Mouse (Mus musculus) stomach, embryonic 15.5 days (tissue): ENCODE results near the gene Msi2. TPM values are rescaled to one million over a fixed set of nuclear protein-coding genes. Genes with fewer than 3 reads are reported as not detected.
A peak's percentile ranks its signal among the peaks of the same experiment; 100 is the strongest.

Source experiments
- ATAC-seq: fragments of 200-750 bp; cut with Nextera tagmentation; 2 replicates; pipeline ENCODE4 v1.8.0; 2017; ENCODE audit warnings: low read depth, moderate number of reproducible peaks, moderate TSS enrichment; ENCODE audit not compliant: insufficient read depth, low FRiP score
- H3K27ac ChIP-seq: fragments of 300-500 bp; sonication (generic); 2 replicates; pipeline ENCODE4 v1.5.1; 2015; ENCODE audit warnings: mild to moderate bottlenecking, inconsistent platforms
- H3K27me3 ChIP-seq: fragments of 300-500 bp; sonication (generic); replicated peaks from 2 replicates; pipeline ENCODE4 v1.6.1; 2015; ENCODE audit warnings: inconsistent platforms
- H3K36me3 ChIP-seq: fragments of 300-500 bp; sonication (generic); 2 replicates; pipeline ENCODE4 v1.6.1; 2015; ENCODE audit warnings: inconsistent platforms
- H3K4me1 ChIP-seq: fragments of 300-500 bp; sonication (generic); 2 replicates; pipeline ENCODE4 v1.6.1; 2015; ENCODE audit warnings: inconsistent platforms
- H3K4me2 ChIP-seq: fragments of 300-500 bp; sonication (generic); 2 replicates; pipeline ENCODE4 v1.6.1; 2015; ENCODE audit warnings: mild to moderate bottlenecking, inconsistent platforms
- H3K4me3 ChIP-seq: fragments of 300-500 bp; sonication (generic); replicated peaks from 2 replicates; pipeline ENCODE4 v1.5.1; 2015; ENCODE audit warnings: inconsistent platforms
- H3K9ac ChIP-seq: fragments of 300-500 bp; sonication (generic); 2 replicates; pipeline ENCODE4 v1.6.1; 2015; ENCODE audit warnings: inconsistent platforms
- H3K9me3 ChIP-seq: fragments of 300-500 bp; sonication (generic); 2 replicates; pipeline ENCODE4 v1.6.1; 2016; ENCODE audit warnings: inconsistent platforms
- whole genome bisulfite sequencing: fragments of 180-500 bp; shearing (Covaris S2); methylation state at CpG from one replicate; pipeline ENCODE4 v1.1.7; 2015; 5-methylcytosine and 5-hydroxymethylcytosine counted together
- polyA plus RNA-seq: library from polyadenylated mRNA; unstranded; fragments of >200 nt; fragmentation: Nextera tagmentation; extraction: Ambion mirVana; gene quantifications from 2 replicates; pipeline ENCODE4 v1.2.1, GENCODE M21; 2015

Msi2 gene
- polyA plus RNA-seq, 1 experiment from 2014 or later = 13.7 TPM

GRCm38 (mm10) chr11:88582021-88582707, 136.1 kb downstream of the Msi2 start:
- peaks cover 42% of the 10 kb centered on the region for H3K4me1 ChIP-seq
- H3K27ac ChIP-seq = peak overlapping the region; percentile 60
- no peaks in the 10 kb centered on the region for H3K27me3 ChIP-seq
- 26% methylated on average over 13 of the region's 13 CpGs for WGBS
- H3K9me3 ChIP-seq = no peaks in the 10 kb centered on the region
- H3K4me2 ChIP-seq = peak overlapping the region; percentile 36
- no peak overlapping the region for H3K9ac ChIP-seq
- H3K36me3 ChIP-seq = no peaks in the 10 kb centered on the region
- H3K4me3 ChIP-seq = no peak overlapping the region
- peak; percentile 27; the same call in 1 of the 2 replicates for ATAC-seq

DNA sequence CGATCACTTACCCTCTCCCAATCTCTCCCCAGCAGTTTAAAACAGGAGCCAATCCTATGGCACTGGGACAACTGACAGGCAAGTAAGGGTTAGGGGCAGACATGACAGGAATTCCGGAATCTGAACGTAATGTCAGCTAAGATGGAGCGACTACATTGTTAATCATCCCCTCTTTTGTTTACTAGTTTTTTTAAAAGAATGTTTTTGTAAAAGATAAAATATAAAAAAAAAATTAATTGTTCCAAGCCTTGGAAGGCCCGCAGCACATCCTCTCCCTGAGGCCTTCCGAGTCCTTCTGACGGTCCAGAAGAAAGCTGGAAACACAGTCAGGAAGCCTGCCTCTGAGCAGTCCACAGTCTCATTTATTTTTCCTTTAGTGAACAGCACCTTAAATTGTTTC, 136.9 kb downstream of the Msi2 start:
- H3K9ac ChIP-seq = no peak overlapping the region
- H3K27ac ChIP-seq = peak overlapping the region; percentile 60; the same call in 1 of the 2 replicates
- no peaks in the 10 kb centered on the region for H3K36me3 ChIP-seq
- peaks cover 50% of the 10 kb centered on the region for H3K4me1 ChIP-seq
- H3K4me3 ChIP-seq = no peak overlapping the region
- ATAC-seq = no peak
- H3K27me3 ChIP-seq = no peaks in the 10 kb centered on the region
- H3K9me3 ChIP-seq = no peaks in the 10 kb centered on the region
- 64% methylated on average over 7 of the region's 7 CpGs for WGBS
- H3K4me2 ChIP-seq = no peak overlapping the region

GRCm38 (mm10) chr11:88578700-88579099, 139.6 kb downstream of the Msi2 start:
- Histone ChIP-seq H3K4me3 (no peak overlapping the region), H3K27ac (no peak overlapping the region), H3K4me2 (no peak overlapping the region), H3K9me3 (no peaks in the 10 kb centered on the region), H3K36me3 (no peaks in the 10 kb centered on the region), H3K4me1 (peaks cover 33% of the 10 kb centered on the region), H3K9ac (no peak overlapping the region), H3K27me3 (no peaks in the 10 kb centered on the region)
- WGBS = 96% methylated on average over 2 of the region's 2 CpGs
- no peak for ATAC-seq

DNA sequence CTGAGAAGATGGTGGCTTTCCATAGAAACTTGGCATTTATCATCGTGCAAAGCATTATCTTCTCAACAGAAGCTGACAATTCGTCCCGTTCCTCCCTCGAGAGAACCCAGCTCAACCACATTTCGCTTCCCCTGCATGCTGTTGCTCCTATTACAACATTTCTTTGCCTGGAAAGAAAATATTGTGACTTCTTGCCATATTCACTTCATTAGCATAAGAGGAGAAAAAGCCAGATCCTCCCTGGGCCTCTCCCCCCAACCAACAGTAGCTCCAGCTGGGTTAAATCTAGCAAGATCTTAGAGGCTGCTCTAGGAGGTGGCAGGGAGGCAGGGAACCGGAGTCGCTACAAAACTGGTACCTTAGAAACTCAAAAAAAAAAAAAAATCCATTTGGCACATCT, 141.2 kb downstream of the Msi2 start:
- Histone ChIP-seq H3K4me2 (no peak overlapping the region), H3K4me1 (peaks cover 17% of the 10 kb centered on the region), H3K9ac (no peak overlapping the region), H3K27me3 (no peaks in the 10 kb centered on the region), H3K27ac (0 out of 2 replicates have a peak overlapping the region, but pooled peaks have one; percentile 26), H3K4me3 (no peak overlapping the region), H3K9me3 (no peaks in the 10 kb centered on the region), H3K36me3 (no peaks in the 10 kb centered on the region)
- no peak for ATAC-seq
- 58% methylated on average over 7 of the region's 7 CpGs for WGBS

DNA sequence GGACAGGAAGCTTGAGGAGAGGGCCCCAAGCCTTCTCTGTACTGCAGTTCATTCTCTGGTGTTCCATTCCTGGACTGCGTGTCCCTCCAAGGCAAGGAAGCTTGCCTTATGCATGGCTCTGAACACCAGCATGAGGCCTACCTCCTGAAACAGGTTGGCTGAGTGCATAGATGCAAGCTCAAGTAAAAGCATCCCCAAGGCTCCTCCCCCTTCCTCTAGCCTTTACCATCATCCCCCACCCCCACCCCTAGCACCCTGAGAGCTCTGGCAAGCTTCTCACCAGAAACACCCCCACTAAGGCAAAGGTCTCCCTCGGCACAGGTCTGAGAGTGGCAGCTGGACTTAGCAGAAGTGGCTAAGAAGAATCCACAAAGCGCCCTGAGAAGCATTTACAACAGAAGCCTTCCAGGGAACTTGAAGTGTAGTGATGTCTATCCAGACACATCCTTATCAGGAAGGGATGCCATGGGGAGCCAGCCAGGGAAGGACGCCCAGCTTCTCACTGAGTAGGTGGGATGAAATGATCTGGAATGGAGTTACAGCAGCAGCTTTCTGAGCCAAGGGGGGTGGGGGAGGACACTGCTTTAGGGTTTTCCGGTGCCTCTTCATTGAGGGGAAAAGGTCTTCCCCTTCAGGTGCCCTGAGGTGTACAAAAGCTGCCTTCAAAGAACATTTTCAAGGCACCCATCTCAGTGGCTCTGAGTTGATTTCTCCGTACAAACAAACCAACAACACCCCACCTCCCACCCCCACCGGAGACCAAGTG, 141.9 kb downstream of the Msi2 start:
- no peak for ATAC-seq

GRCm38 (mm10) chr11:88574575-88575360, 143.5 kb downstream of the Msi2 start:
- Histone ChIP-seq H3K9ac (no peak overlapping the region), H3K27ac (no peak overlapping the region), H3K4me2 (no peak overlapping the region), H3K27me3 (no peaks in the 10 kb centered on the region), H3K4me3 (no peak overlapping the region), H3K9me3 (no peaks in the 10 kb centered on the region), H3K4me1 (peaks cover 13% of the 10 kb centered on the region; the same call in 1 of the 2 replicates), H3K36me3 (no peaks in the 10 kb centered on the region)
- whole genome bisulfite sequencing = 64% methylated on average over 4 of the region's 4 CpGs
- ATAC-seq = no peak

More for the DNA sequence above, 141.9 kb downstream of the Msi2 start:
- Histone ChIP-seq H3K9me3 (no peaks in the 10 kb centered on the region), H3K27me3 (no peaks in the 10 kb centered on the region), H3K4me3 (no peak overlapping the region), H3K36me3 (no peaks in the 10 kb centered on the region), H3K4me1 (peaks cover 13% of the 10 kb centered on the region; the same call in 1 of the 2 replicates), H3K9ac (no peak overlapping the region), H3K27ac (0 out of 2 replicates have a peak overlapping the region, but pooled peaks have one; percentile 26), H3K4me2 (no peak overlapping the region)
- 70% methylated on average over 7 of the region's 7 CpGs for WGBS

DNA sequence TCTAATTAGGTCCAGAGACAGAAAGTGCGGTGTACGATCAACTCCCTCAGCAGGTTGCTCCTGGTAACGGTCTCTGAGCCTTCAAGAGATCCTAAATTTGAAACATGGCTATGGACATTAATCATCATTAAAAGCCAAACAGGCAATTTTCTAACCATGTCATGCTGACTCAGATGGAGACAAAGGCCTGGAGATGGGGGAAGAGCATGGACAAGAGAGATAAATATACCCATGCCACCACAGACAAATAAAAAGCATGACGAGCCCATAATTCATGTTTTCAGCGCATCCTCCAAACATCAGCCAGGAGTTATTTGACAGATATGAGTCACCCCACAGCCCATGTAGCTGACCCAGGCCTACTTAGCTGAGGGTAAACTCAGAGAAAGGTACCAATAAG, 145.3 kb downstream of the Msi2 start:
- H3K4me1 ChIP-seq = peaks cover 13% of the 10 kb centered on the region; the same call in 1 of the 2 replicates
- no peak overlapping the region for H3K4me2 ChIP-seq

GRCm38 (mm10) chr11:88572461-88572860, 145.9 kb downstream of the Msi2 start:
- Histone ChIP-seq H3K27ac (no peak overlapping the region), H3K9me3 (no peaks in the 10 kb centered on the region), H3K9ac (no peak overlapping the region), H3K36me3 (no peaks in the 10 kb centered on the region), H3K4me3 (no peak overlapping the region), H3K4me1 (peaks cover 13% of the 10 kb centered on the region; the same call in 1 of the 2 replicates), H3K27me3 (no peaks in the 10 kb centered on the region), H3K4me2 (no peak overlapping the region)
- WGBS = 69% methylated on average over 11 of the region's 11 CpGs
- no peak for ATAC-seq

More for the DNA sequence above, 145.3 kb downstream of the Msi2 start:
- H3K9ac ChIP-seq = no peak overlapping the region
- H3K4me3 ChIP-seq = no peak overlapping the region
- no peaks in the 10 kb centered on the region for H3K9me3 ChIP-seq
- H3K36me3 ChIP-seq = no peaks in the 10 kb centered on the region
- no peak overlapping the region for H3K27ac ChIP-seq
- WGBS = 88% methylated on average over 5 of the region's 5 CpGs
- no peak for ATAC-seq
- H3K27me3 ChIP-seq = no peaks in the 10 kb centered on the region

GRCm38 (mm10) chr11:88570715-88571202, 147.6 kb downstream of the Msi2 start:
- WGBS = 78% methylated on average over 6 of the region's 6 CpGs
- no peak overlapping the region for H3K9ac ChIP-seq
- H3K9me3 ChIP-seq = no peaks in the 10 kb centered on the region
- no peak overlapping the region for H3K4me2 ChIP-seq
- H3K4me3 ChIP-seq = no peak overlapping the region
- H3K4me1 ChIP-seq = no peaks in the 10 kb centered on the region
- no peak for ATAC-seq
- H3K27ac ChIP-seq = no peak overlapping the region
- no peaks in the 10 kb centered on the region for H3K27me3 ChIP-seq
- H3K36me3 ChIP-seq = no peaks in the 10 kb centered on the region

GRCm38 (mm10) chr11:88566613-88567606, 151.4 kb downstream of the Msi2 start:
- Histone ChIP-seq H3K27ac (no peak overlapping the region), H3K27me3 (no peaks in the 10 kb centered on the region), H3K4me3 (no peak overlapping the region), H3K9ac (no peak overlapping the region), H3K36me3 (no peaks in the 10 kb centered on the region), H3K4me1 (no peaks in the 10 kb centered on the region), H3K9me3 (no peaks in the 10 kb centered on the region), H3K4me2 (no peak overlapping the region)
- 74% methylated on average over 20 of the region's 20 CpGs for WGBS
- ATAC-seq = no peak

DNA sequence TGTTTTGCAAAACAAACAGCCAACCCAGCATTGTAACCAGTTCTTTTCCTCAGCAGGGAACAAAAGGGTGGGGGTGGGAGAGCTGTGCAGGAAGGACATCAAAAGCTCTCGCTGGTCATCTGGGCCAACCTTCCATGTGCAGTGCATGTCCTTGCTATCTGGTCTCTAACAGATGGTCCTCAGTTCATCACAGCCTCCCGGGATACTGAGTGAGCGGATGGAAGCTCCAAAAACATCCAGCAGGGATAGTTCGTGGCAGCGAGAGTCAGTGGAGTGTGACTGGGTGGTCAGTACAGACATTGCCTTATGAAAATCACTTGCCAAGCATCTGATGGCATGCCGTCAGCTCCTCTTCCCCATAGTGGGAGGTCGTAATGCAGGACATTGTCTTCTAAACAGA, 153.5 kb downstream of the Msi2 start:
- Histone ChIP-seq H3K4me1 (peaks cover 12% of the 10 kb centered on the region), H3K27ac (no peak overlapping the region), H3K9me3 (no peaks in the 10 kb centered on the region), H3K36me3 (no peaks in the 10 kb centered on the region), H3K4me3 (no peak overlapping the region), H3K4me2 (no peak overlapping the region), H3K27me3 (no peaks in the 10 kb centered on the region), H3K9ac (no peak overlapping the region)
- 80% methylated on average over 7 of the region's 7 CpGs for WGBS
- no peak for ATAC-seq
